Mouse (Mus musculus) neural tube, embryonic 13.5 days (tissue): ENCODE data around the gene Cfap45. TPM values are rescaled to one million over a fixed set of nuclear protein-coding genes. Genes with fewer than 3 reads are reported as not detected.

Experiments
- ATAC-seq: fragments of 200-750 bp; cut with Nextera tagmentation; 2 replicates; pipeline ENCODE4 v1.8.0; 2017; ENCODE audit warnings: low read depth, mild to moderate bottlenecking, moderate TSS enrichment, moderate library complexity
- H3K27ac ChIP-seq: fragments of 300-500 bp; sonication (generic); replicated peaks from 2 replicates; pipeline ENCODE4 v1.5.1; 2015; ENCODE audit warnings: moderate library complexity, mild to moderate bottlenecking, inconsistent platforms
- H3K27me3 ChIP-seq: fragments of 300-500 bp; sonication (generic); 2 replicates; pipeline ENCODE4 v1.6.1; 2015; ENCODE audit warnings: mild to moderate bottlenecking, inconsistent platforms
- H3K36me3 ChIP-seq: fragments of 300-500 bp; sonication (generic); 2 replicates; pipeline ENCODE4 v1.6.1; 2015; ENCODE audit warnings: mild to moderate bottlenecking, inconsistent platforms
- H3K4me1 ChIP-seq: fragments of 300-500 bp; sonication (generic); replicated peaks from 2 replicates; pipeline ENCODE4 v1.6.1; 2015; ENCODE audit warnings: inconsistent platforms
- H3K4me2 ChIP-seq: fragments of 300-500 bp; sonication (generic); 2 replicates; pipeline ENCODE4 v1.6.1; 2015; ENCODE audit warnings: inconsistent platforms, mild to moderate bottlenecking, moderate library complexity
- H3K4me3 ChIP-seq: fragments of 300-500 bp; sonication (generic); 2 replicates; pipeline ENCODE4 v1.5.1; 2015; ENCODE audit warnings: mild to moderate bottlenecking, inconsistent platforms
- H3K9ac ChIP-seq: fragments of 300-500 bp; sonication (generic); 2 replicates; pipeline ENCODE4 v1.6.1; 2015; ENCODE audit warnings: moderate library complexity, mild to moderate bottlenecking, inconsistent platforms
- H3K9me3 ChIP-seq: fragments of 300-500 bp; sonication (generic); 2 replicates; pipeline ENCODE4 v1.6.1; 2016; ENCODE audit warnings: inconsistent platforms
- WGBS: fragments of 180-500 bp; shearing (Covaris S2); methylation state at CpG from one replicate; pipeline ENCODE4 v1.1.7; 2015; 5-methylcytosine and 5-hydroxymethylcytosine counted together
- polyA plus RNA-seq: library from polyadenylated mRNA; unstranded; fragments of >200 nt; fragmentation: Nextera tagmentation; extraction: Ambion mirVana; gene quantifications from 2 replicates; pipeline ENCODE4 v1.2.1, GENCODE M21; 2015

Cfap45 gene
- polyA plus RNA-seq, 1 experiment from 2014 or later: 3.1 TPM

DNA sequence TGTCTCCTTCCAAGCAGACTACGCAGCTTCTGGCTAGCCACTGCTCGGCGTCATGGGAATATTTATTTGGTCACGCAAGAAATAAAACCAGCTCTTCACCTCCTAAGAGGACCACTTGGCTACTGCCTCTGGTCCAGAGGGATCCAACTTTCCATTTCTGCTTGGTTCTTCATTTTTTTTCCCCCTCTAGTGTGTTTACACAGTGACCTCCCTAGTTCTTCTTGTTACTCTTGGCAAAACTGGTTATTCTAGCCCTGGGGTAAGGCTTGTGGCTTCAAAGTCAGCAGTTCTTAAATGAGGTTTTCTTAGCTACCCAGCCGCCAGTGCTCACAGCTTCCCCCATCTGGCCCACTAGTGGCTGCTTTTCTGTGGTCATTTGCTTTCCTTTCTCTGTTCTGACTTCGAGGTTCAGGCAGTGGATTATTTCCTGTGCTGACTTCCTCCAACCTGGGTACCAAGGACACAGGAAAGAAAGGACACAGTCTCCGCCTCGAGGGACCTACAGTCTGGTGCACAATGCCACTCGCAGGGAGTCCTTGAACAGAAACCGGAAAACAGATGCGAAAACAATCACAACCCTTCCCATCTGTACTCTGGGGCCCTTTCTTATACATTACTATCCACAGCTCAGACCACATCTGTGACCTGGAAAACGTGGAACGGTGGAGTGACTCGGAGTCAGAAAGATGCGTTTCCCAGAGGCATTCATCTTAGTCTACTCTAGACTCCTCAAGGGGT, 4.6 kb downstream of the Cfap45 start:
- H3K4me2 ChIP-seq: peak overlapping the region; percentile 15
- 33% methylated on average over 15 of the region's 15 CpGs for WGBS
- H3K36me3 ChIP-seq: no peaks in the 10 kb centered on the region
- H3K9ac ChIP-seq: 0 out of 2 replicates have a peak overlapping the region, but pooled peaks have one; percentile 26
- H3K4me3 ChIP-seq: no peak overlapping the region
- H3K27ac ChIP-seq: peak overlapping the region; percentile 20; the same call in 1 of the 2 replicates
- no peaks in the 10 kb centered on the region for H3K9me3 ChIP-seq
- peaks cover 13% of the 10 kb centered on the region for H3K27me3 ChIP-seq
- H3K4me1 ChIP-seq: peaks cover 27% of the 10 kb centered on the region
- ATAC-seq: no peak

DNA sequence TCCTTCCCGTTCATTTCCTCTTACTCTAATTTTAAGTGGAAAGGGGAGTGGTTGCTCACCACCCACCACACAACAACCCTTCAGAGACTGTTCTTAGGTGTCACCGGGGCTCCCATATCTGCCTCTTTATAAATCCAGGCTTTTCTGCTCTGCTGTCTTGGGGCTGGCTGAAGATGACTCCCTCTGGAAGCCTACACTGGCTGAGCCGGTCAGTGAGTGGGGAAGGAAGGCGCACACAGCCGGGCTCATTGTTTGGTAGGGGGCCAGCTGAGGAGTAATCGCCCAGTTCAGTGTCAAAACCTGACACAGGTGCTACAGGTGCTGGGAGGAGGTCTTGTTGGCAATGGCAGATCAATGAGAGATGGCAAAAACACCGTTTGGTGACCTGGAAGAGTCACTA, 5.4 kb downstream of the Cfap45 start:
- no peaks in the 10 kb centered on the region for H3K36me3 ChIP-seq
- no peak for ATAC-seq
- H3K9me3 ChIP-seq: no peaks in the 10 kb centered on the region
- H3K9ac ChIP-seq: no peak overlapping the region
- 80% methylated on average over 7 of the region's 7 CpGs for WGBS
- no peak overlapping the region for H3K4me3 ChIP-seq
- H3K4me1 ChIP-seq: peaks cover 26% of the 10 kb centered on the region
- H3K27ac ChIP-seq: no peak overlapping the region
- H3K27me3 ChIP-seq: peaks cover 13% of the 10 kb centered on the region
- no peak overlapping the region for H3K4me2 ChIP-seq

- peaks cover 26% of the 10 kb centered on the region for H3K4me1 ChIP-seq
- ATAC-seq: no peak
- H3K27me3 ChIP-seq: peaks cover 13% of the 10 kb centered on the region
- no peak overlapping the region for H3K27ac ChIP-seq
- H3K4me3 ChIP-seq: no peak overlapping the region
- no peaks in the 10 kb centered on the region for H3K9me3 ChIP-seq
- WGBS: 78% methylated on average over 23 of the region's 23 CpGs
- no peaks in the 10 kb centered on the region for H3K36me3 ChIP-seq
- H3K4me2 ChIP-seq: no peak overlapping the region
- H3K9ac ChIP-seq: no peak overlapping the region
Observed at GRCm38 (mm10) chr1:172526380-172527081, 5.9 kb downstream of the Cfap45 start.

DNA sequence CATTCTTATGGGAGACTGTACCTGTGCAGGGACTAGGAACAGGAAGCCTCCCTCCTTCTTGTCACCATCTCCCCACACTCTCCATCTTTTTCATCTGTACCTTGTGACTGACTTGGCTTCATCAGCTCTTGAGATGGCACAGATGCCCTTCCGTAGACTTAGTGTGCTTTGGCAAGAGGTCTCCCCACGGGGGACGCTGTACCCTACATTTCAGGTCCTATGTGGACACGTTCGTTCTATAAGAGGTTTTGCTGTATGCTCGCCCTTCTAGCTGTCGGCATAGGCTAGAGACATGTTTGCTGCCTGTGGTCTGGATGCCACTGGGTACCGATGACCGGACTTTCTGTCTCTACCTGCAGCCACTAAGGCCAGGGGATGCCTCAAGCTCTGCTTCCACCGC, 6.8 kb downstream of the Cfap45 start:
- peaks cover 13% of the 10 kb centered on the region for H3K27me3 ChIP-seq
- peaks cover 34% of the 10 kb centered on the region for H3K4me1 ChIP-seq
- WGBS: 93% methylated on average over 10 of the region's 10 CpGs
- H3K36me3 ChIP-seq: no peaks in the 10 kb centered on the region
- H3K9ac ChIP-seq: no peak overlapping the region
- no peak overlapping the region for H3K27ac ChIP-seq
- ATAC-seq: no peak
- H3K4me3 ChIP-seq: no peak overlapping the region
- no peak overlapping the region for H3K4me2 ChIP-seq
- no peaks in the 10 kb centered on the region for H3K9me3 ChIP-seq

- WGBS: 7% methylated on average over 7 of the region's 7 CpGs
- no peak overlapping the region for H3K27ac ChIP-seq
- H3K36me3 ChIP-seq: no peaks in the 10 kb centered on the region
- no peak overlapping the region for H3K4me2 ChIP-seq
- H3K4me3 ChIP-seq: no peak overlapping the region
- H3K9me3 ChIP-seq: no peaks in the 10 kb centered on the region
- peaks cover 21% of the 10 kb centered on the region for H3K27me3 ChIP-seq
- peak; percentile 65 for ATAC-seq
- no peak overlapping the region for H3K9ac ChIP-seq
- peaks cover 43% of the 10 kb centered on the region for H3K4me1 ChIP-seq
Observed at GRCm38 (mm10) chr1:172528701-172529100, 8.1 kb downstream of the Cfap45 start.

- Histone ChIP-seq H3K27me3 (peaks cover 32% of the 10 kb centered on the region), H3K4me1 (peaks cover 40% of the 10 kb centered on the region), H3K9me3 (no peaks in the 10 kb centered on the region), H3K4me3 (no peak overlapping the region), H3K4me2 (no peak overlapping the region), H3K27ac (no peak overlapping the region; the same call in 1 of the 2 replicates), H3K36me3 (no peaks in the 10 kb centered on the region), H3K9ac (no peak overlapping the region)
- ATAC-seq: peak; percentile 34
- WGBS: 19% methylated on average over 8 of the region's 8 CpGs
Observed at GRCm38 (mm10) chr1:172530544-172531220, 10.1 kb downstream of the Cfap45 start.

DNA sequence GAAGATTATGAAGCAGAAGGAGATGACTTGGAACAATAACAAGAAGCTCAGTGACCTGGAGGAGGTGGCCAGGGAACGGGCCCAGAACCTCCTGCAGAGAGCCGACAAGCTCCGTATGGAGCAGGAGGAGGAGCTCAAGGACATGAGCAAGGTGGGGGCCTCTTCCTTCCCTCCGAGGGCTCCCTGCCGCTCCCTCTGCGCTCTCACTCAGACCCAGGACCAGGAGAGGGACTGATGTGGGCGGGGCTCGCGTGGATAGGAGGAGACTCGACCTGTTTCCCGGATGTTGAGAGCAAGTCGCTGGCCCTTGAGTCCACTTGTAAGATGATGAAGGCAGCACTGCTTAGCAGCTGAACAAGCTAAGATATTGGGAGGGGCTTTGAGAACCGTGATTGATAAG, 11.9 kb downstream of the Cfap45 start:
- Histone ChIP-seq H3K27ac (no peak overlapping the region), H3K27me3 (peaks cover 23% of the 10 kb centered on the region), H3K9me3 (no peaks in the 10 kb centered on the region), H3K4me1 (peaks cover 40% of the 10 kb centered on the region), H3K36me3 (no peaks in the 10 kb centered on the region), H3K9ac (no peak overlapping the region), H3K4me2 (peak overlapping the region; percentile 41), H3K4me3 (no peak overlapping the region)
- 0 out of 2 replicates have a peak, but pooled peaks have one; percentile 6 for ATAC-seq
- 9% methylated on average over 13 of the region's 13 CpGs for WGBS

- Histone ChIP-seq H3K27me3 (peaks cover 19% of the 10 kb centered on the region; the same call in 1 of the 2 replicates), H3K9ac (no peak overlapping the region), H3K4me1 (peaks cover 42% of the 10 kb centered on the region), H3K9me3 (no peaks in the 10 kb centered on the region), H3K27ac (peak overlapping the region; percentile 14; the same call in 1 of the 2 replicates), H3K4me3 (no peak overlapping the region), H3K36me3 (no peaks in the 10 kb centered on the region), H3K4me2 (no peak overlapping the region)
- 64% methylated on average over 16 of the region's 16 CpGs for WGBS
- no peak for ATAC-seq
Observed at GRCm38 (mm10) chr1:172535116-172535515, 14.5 kb downstream of the Cfap45 start.

DNA sequence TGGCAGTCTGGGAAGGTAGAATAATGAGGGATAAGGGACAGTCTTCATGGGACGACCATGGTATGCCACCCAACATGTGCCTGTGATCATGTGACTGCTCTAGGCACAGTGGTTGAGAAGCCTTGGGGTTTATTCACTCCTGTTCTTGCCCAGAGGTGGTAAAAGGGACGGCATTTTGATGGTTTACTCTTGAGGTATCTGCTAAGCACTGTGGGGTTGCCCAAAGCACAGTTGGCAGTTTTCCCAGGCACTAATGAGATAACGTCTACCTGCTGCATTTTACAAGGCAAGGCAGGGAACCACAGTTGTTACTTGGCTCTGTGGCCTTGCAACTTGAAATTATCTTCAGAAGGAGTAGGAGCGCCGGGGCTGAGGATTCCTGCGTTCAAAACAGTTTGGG, 19.2 kb downstream of the Cfap45 start:
- peaks cover 2% of the 10 kb centered on the region; the same call in 1 of the 2 replicates for H3K27me3 ChIP-seq
- peaks cover 19% of the 10 kb centered on the region for H3K4me1 ChIP-seq
- no peak overlapping the region for H3K4me3 ChIP-seq
- no peak overlapping the region; the same call in 1 of the 2 replicates for H3K27ac ChIP-seq
- no peaks in the 10 kb centered on the region for H3K9me3 ChIP-seq
- no peak overlapping the region for H3K4me2 ChIP-seq
- no peaks in the 10 kb centered on the region for H3K36me3 ChIP-seq
- ATAC-seq: no peak
- H3K9ac ChIP-seq: 0 out of 2 replicates have a peak overlapping the region, but pooled peaks have one; percentile 34
- 58% methylated on average over 6 of the region's 6 CpGs for WGBS

DNA sequence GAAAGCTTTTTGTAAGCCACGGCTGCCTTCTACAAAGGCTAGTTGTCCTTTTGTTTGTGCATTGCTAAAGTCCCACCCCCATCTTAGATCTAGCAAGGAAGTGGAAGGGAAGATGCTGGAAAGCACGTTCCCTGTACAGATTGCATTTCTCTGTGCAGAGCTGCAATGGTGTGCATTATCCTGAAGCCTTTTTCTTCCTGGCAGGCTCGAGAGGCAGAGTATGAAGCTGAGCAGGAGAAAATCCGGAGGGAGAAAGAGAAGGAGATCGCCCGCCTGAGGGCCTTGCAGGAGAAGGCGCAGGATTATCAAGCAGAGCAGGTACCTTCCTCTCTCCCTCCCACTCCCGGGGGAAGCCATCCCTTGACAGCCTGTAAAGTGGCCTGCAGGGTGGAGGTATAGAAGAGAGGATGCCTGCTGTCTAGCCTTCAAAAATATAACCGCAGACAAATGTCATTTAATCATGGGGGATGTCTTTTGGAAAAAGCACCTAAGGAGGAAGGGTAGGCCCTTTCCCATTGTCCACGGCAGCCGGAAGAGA, 19.8 kb downstream of the Cfap45 start:
- no peak overlapping the region for H3K4me2 ChIP-seq
- no peaks in the 10 kb centered on the region; the same call in 1 of the 2 replicates for H3K27me3 ChIP-seq
- WGBS: 57% methylated on average over 11 of the region's 11 CpGs
- H3K4me3 ChIP-seq: no peak overlapping the region
- no peak for ATAC-seq
- H3K9ac ChIP-seq: peak overlapping the region; percentile 34; the same call in 1 of the 2 replicates
- H3K4me1 ChIP-seq: peaks cover 16% of the 10 kb centered on the region
- no peaks in the 10 kb centered on the region for H3K36me3 ChIP-seq
- H3K9me3 ChIP-seq: no peaks in the 10 kb centered on the region
- H3K27ac ChIP-seq: peak overlapping the region; percentile 56

DNA sequence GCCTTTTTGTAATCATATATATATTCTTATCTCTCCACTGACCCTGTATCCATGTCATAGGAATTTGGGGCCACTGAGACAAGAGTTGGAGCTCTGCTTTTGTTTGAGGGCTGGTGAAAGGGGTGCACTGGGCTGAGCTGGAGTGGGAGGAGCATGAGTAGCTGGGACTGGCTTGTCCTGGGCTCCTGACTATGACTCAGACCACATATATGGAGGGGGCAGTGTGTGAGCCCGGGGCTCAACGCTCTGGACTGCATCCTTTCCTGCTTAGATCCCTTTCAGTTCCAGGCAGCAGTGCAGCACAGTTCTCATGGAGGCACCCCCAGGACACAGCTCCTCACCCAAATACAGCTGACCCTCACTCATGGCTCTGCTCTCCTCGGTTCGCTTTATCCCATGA, 25.5 kb downstream of the Cfap45 start:
- no peak overlapping the region for H3K9ac ChIP-seq
- no peak for ATAC-seq
- 91% methylated on average over 4 of the region's 4 CpGs for WGBS
- no peaks in the 10 kb centered on the region for H3K36me3 ChIP-seq
- no peaks in the 10 kb centered on the region for H3K27me3 ChIP-seq
- no peak overlapping the region for H3K27ac ChIP-seq
- peaks cover 20% of the 10 kb centered on the region for H3K4me1 ChIP-seq
- H3K9me3 ChIP-seq: no peaks in the 10 kb centered on the region
- H3K4me2 ChIP-seq: no peak overlapping the region
- no peak overlapping the region for H3K4me3 ChIP-seq

- H3K27me3 ChIP-seq: no peaks in the 10 kb centered on the region
- no peak overlapping the region for H3K4me3 ChIP-seq
- no peak for ATAC-seq
- 55% methylated on average over 7 of the region's 7 CpGs for WGBS
- no peak overlapping the region for H3K4me2 ChIP-seq
- no peaks in the 10 kb centered on the region for H3K9me3 ChIP-seq
- no peaks in the 10 kb centered on the region for H3K36me3 ChIP-seq
- H3K4me1 ChIP-seq: peaks cover 30% of the 10 kb centered on the region
- H3K9ac ChIP-seq: no peak overlapping the region
- H3K27ac ChIP-seq: no peak overlapping the region
Observed at GRCm38 (mm10) chr1:172548501-172548900, 27.9 kb downstream of the Cfap45 start.
